Mouse (Mus musculus): ENCODE data around the gene Chst3. TPM values are rescaled to one million over a fixed set of nuclear protein-coding genes. Genes with fewer than 3 reads are reported as not detected.
"Not testable (repeated sequence)": the region's sequence is repeated elsewhere in the genome, so short reads cannot be mapped to it uniquely, and the experiment has no call there.

Chst3 gene
- total and polyA plus RNA-seq, 2 experiments from 2014 or later, result 0.89 to 7.2 TPM

DNA sequence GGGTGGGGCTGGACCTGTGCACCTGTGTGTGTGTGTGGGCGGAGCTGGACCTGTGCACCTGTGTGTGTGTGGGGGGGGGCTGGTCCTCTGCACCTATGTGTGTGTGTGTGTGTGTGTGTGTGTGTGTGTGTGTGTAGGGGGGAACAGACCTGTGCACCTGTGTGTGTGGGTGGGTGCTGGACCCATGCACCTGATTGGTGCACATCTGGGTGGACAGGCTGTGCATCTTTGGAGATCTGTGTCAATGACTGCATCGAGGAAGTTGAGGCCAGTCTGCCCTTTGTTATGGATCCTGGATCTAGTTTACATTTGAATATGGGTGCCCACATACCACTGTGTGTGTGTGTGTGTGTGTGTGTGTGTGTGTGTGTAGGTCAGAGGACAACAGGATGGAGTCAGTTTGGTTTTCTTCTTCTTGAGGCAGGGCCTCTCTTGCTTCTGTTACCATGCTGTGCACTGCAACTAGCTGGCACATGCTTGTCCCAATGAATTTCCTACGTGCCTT lies 77.4 kb downstream of the Chst3 start:
- no peak for TF ChIP-seq CTCF (IDR thresholded peaks at IDR 0.05; ENCODE audit: low read depth)
- Histone ChIP-seq H3K4me3 (ENCODE audit: low read length) (no peak overlapping the region), H3K36me3 (ENCODE audit: insufficient read depth, low read length) (no peaks in the 10 kb centered on the region), H3K9me3 (ENCODE audit: low read length) (no peaks in the 10 kb centered on the region), H3K4me1 (ENCODE audit: insufficient read depth, low read length) (no peaks in the 10 kb centered on the region), H3K27ac (no peak overlapping the region), H3K4me2 (ENCODE audit: low read depth, low read length) (no peak overlapping the region), H3K27me3 (ENCODE audit: insufficient read depth, low read length) (no peaks in the 10 kb centered on the region), H3K9ac (replicated peaks; ENCODE audit: low read length) (no peak overlapping the region)
- 87% methylated on average over 3 of the region's 3 CpGs for WGBS
- DNase-seq (ENCODE audit: low spot score) (no peak), ATAC-seq (no peak; the same call in 1 of the 2 replicates)

DNA sequence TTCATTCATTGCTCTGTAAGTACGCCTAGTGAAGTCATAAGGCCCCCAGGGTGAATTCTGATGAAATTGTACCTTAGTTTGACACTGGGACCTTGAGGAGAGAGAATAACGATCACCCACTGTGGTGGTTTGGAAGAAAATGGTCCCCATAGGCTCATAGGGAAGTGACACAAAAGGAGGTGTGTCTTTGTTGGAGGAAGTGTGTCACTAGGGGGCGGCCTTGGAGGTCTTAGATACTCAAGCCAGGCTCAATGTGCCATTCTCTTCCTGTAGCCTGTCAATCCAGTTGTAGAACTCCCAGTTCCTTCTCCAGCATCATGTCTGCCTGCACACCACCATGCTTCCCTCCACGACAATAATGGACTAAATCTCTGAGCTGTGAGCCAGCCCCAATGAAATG lies 78.3 kb downstream of the Chst3 start:
- no peak for TF ChIP-seq CTCF (IDR thresholded peaks at IDR 0.05; ENCODE audit: low read depth)
- ATAC-seq (no peak), DNase-seq (ENCODE audit: low spot score) (no peak)
- Histone ChIP-seq H3K9ac (replicated peaks; ENCODE audit: low read length) (no peak overlapping the region), H3K27me3 (ENCODE audit: insufficient read depth, low read length) (no peaks in the 10 kb centered on the region), H3K4me1 (ENCODE audit: insufficient read depth, low read length) (no peaks in the 10 kb centered on the region), H3K4me3 (ENCODE audit: low read length) (no peak overlapping the region), H3K9me3 (ENCODE audit: low read length) (no peaks in the 10 kb centered on the region), H3K27ac (no peak overlapping the region), H3K36me3 (ENCODE audit: insufficient read depth, low read length) (no peaks in the 10 kb centered on the region), H3K4me2 (ENCODE audit: low read depth, low read length) (no peak overlapping the region)
- 95% methylated on average over 4 of the region's 4 CpGs for WGBS

DNA sequence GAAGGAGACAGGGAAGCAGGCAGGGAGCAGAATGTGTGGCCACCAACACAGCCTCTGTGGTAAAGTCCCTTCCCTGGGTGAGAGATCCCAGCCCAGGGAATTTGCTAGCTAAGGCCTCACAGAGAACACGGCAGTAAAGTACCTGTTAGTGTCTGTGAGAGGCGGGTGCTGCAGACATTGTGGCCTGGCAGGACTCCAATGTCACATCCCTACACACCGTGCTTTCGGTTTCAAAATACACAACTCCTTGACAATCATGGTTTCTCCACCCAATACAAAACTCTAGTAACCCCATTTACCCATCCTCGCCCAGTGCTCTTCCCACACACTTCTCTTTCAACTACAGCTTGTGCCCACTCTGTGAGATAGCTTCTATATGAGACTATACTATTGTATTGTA lies 80.4 kb downstream of the Chst3 start:
- no peaks in the 10 kb centered on the region for H3K9me3 ChIP-seq (ENCODE audit: low read length)
- no peak overlapping the region for H3K4me2 ChIP-seq (ENCODE audit: low read depth, low read length)
- H3K9ac ChIP-seq (replicated peaks; ENCODE audit: low read length), result no peak overlapping the region
- no peak for TF ChIP-seq CTCF (IDR thresholded peaks at IDR 0.05; ENCODE audit: low read depth)
- H3K27me3 ChIP-seq (ENCODE audit: insufficient read depth, low read length), result no peaks in the 10 kb centered on the region
- DNase-seq (ENCODE audit: low spot score) (no peak), ATAC-seq (no peak)
- no peak overlapping the region for H3K27ac ChIP-seq
- no peak overlapping the region for H3K4me3 ChIP-seq (ENCODE audit: low read length)
- no peaks in the 10 kb centered on the region for H3K36me3 ChIP-seq (ENCODE audit: insufficient read depth, low read length)
- H3K4me1 ChIP-seq (ENCODE audit: insufficient read depth, low read length), result no peaks in the 10 kb centered on the region
- 89% methylated on average over 5 of the region's 5 CpGs for WGBS

DNA sequence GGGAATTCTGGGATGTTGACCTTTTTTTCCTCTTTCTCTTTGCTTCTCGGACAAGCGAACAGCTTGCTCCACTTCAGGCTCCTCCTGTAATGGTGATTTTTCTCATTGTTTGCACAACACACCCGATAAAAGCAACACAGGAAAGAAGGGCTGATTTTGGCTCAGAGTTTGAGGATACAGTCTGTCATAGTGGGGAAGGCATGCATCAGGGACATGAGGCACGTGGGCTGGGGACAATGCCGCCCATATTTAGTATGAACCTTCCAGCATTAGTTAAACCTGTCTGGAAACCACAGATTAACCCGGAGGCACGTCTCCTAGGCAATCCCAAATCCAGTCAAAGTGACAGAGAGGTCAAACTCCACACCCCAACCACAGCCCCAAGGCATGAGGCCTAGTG lies 82.1 kb downstream of the Chst3 start:
- Histone ChIP-seq H3K27ac (no peak overlapping the region; the same call in 1 of the 2 replicates), H3K4me2 (ENCODE audit: low read depth, low read length) (no peak overlapping the region), H3K27me3 (ENCODE audit: insufficient read depth, low read length) (no peaks in the 10 kb centered on the region), H3K9me3 (ENCODE audit: low read length) (no peaks in the 10 kb centered on the region), H3K4me3 (ENCODE audit: low read length) (no peak overlapping the region), H3K36me3 (ENCODE audit: insufficient read depth, low read length) (peaks cover 7% of the 10 kb centered on the region), H3K9ac (replicated peaks; ENCODE audit: low read length) (no peak overlapping the region), H3K4me1 (ENCODE audit: insufficient read depth, low read length) (no peaks in the 10 kb centered on the region)
- ATAC-seq (no peak), DNase-seq (ENCODE audit: low spot score) (no peak)
- TF ChIP-seq CTCF (IDR thresholded peaks at IDR 0.05; ENCODE audit: low read depth), result no peak
- WGBS, result 62% methylated on average over 7 of the region's 7 CpGs

DNA sequence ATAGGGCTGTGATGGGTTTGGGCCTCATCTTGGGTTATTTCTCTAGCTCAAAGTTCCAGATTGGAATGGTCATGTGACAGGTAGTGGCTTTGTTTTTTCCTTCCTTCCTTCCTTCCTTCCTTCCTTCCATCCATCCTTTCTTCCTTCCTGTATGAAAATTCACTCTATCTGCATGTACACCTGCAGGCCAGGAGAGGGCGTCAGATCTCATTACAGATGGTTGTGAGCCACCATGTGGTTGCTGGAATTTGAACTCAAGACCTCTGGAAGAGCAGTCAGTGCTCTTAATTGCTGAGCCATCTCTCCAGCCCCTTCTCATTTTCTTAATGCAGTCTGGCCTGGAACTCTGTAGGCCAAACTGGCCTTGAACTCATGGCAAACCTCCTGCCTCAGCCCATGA lies 83.0 kb downstream of the Chst3 start:
- H3K4me1 ChIP-seq (ENCODE audit: insufficient read depth, low read length); H3K4me2 ChIP-seq (ENCODE audit: low read depth, low read length); H3K4me3 ChIP-seq (ENCODE audit: low read length); ATAC-seq; H3K9me3 ChIP-seq (ENCODE audit: low read length); H3K9ac ChIP-seq (replicated peaks; ENCODE audit: low read length); DNase-seq (ENCODE audit: low spot score); H3K27ac ChIP-seq; H3K27me3 ChIP-seq (ENCODE audit: insufficient read depth, low read length): not testable (repeated sequence)
- TF ChIP-seq CTCF (IDR thresholded peaks at IDR 0.05; ENCODE audit: low read depth), result peak; percentile 42
- H3K36me3 ChIP-seq (ENCODE audit: insufficient read depth, low read length), result peaks cover 15% of the 10 kb centered on the region
- WGBS, result 38% methylated on average over 1 of the region's 1 CpGs

DNA sequence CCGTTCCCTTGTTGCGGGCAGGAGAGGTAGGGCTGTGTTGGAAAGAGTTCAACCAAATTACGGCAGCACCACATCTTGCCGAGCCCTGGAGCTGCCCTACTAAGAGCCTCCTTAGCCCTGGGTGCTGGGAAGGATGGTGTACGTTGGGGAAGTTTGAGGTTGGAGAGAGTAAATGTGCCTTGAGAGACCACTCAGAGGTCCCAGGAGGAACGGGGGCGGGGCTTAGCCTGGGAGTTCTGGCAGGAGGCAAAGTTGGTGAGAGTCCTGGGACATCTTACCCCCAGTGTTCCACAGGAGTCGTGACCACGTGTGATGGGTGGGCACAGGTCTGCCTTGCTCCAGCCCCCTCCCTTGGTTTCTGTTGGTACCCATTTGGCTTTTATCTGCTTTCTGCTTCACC lies 84.9 kb downstream of the Chst3 start:
- Histone ChIP-seq H3K9me3 (ENCODE audit: low read length) (no peaks in the 10 kb centered on the region), H3K36me3 (ENCODE audit: insufficient read depth, low read length) (peaks cover 31% of the 10 kb centered on the region), H3K4me3 (ENCODE audit: low read length) (no peak overlapping the region), H3K27me3 (ENCODE audit: insufficient read depth, low read length) (no peaks in the 10 kb centered on the region), H3K9ac (replicated peaks; ENCODE audit: low read length) (no peak overlapping the region), H3K4me2 (ENCODE audit: low read depth, low read length) (no peak overlapping the region), H3K4me1 (ENCODE audit: insufficient read depth, low read length) (no peaks in the 10 kb centered on the region), H3K27ac (no peak overlapping the region)
- TF ChIP-seq CTCF (IDR thresholded peaks at IDR 0.05; ENCODE audit: low read depth), result no peak
- no peak for DNase-seq (ENCODE audit: low spot score)
- WGBS, result 49% methylated on average over 9 of the region's 9 CpGs
- ATAC-seq, result no peak

DNA sequence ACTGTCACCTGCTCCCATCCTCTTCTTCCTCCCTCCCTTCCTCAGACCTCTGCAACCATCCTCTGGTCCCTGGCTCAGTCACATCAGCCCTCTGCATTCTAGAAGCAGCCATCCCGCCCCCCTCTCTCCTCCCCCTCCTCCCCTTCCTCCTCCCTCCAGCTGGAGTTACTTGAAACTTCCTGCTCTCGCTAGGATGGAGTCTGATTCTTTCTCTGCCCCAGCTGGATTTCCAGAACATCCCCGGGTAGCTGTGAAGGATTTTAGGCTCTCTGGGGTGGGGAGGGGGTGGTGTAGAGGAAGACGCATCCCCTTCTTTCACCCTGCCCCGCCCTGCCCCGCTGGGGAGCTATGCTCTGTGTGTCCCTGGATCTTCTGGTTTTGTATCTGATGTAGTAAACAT lies 85.6 kb downstream of the Chst3 start:
- no peaks in the 10 kb centered on the region for H3K9me3 ChIP-seq (ENCODE audit: low read length)
- DNase-seq (ENCODE audit: low spot score) (no peak), ATAC-seq (no peak)
- no peaks in the 10 kb centered on the region for H3K4me1 ChIP-seq (ENCODE audit: insufficient read depth, low read length)
- no peak overlapping the region for H3K9ac ChIP-seq (replicated peaks; ENCODE audit: low read length)
- no peak overlapping the region for H3K4me2 ChIP-seq (ENCODE audit: low read depth, low read length)
- no peaks in the 10 kb centered on the region for H3K27me3 ChIP-seq (ENCODE audit: insufficient read depth, low read length)
- no peak for TF ChIP-seq CTCF (IDR thresholded peaks at IDR 0.05; ENCODE audit: low read depth)
- no peak overlapping the region for H3K4me3 ChIP-seq (ENCODE audit: low read length)
- H3K36me3 ChIP-seq (ENCODE audit: insufficient read depth, low read length), result peaks cover 34% of the 10 kb centered on the region
- 45% methylated on average over 6 of the region's 6 CpGs for WGBS
- no peak overlapping the region for H3K27ac ChIP-seq

Small RNA genes lying within 50 kb of the gene (microRNA-seq; reads per million reads assigned to microRNA genes)
- gene Gm22117, result 0 reads per million in 2 experiments

Other genes starting within 250 kb of the Chst3 start
- 10.6 and 11.5 TPM in 2 replicates for gene Ascc1, start 216.5 kb downstream of the Chst3 start, total RNA-seq (2014; rRNA removed)
- gene Ascc1, start 216.5 kb downstream of the Chst3 start, polyA plus RNA-seq (2015; fragmentation: Nextera tagmentation; extraction: Ambion mirVana), result 41.8 and 42.9 TPM in 2 replicates
- 62.6 and 70.1 TPM in 2 replicates for gene Anapc16, start 216.1 kb downstream of the Chst3 start, total RNA-seq (2014; rRNA removed)
- gene Anapc16, start 216.1 kb downstream of the Chst3 start, polyA plus RNA-seq (2015; fragmentation: Nextera tagmentation; extraction: Ambion mirVana), result 132 and 133 TPM in 2 replicates
- 283 and 297 TPM in 2 replicates for gene Spock2, start 113.0 kb downstream of the Chst3 start, total RNA-seq (2014; rRNA removed)
- 98.0 and 106 TPM in 2 replicates for gene Spock2, start 113.0 kb downstream of the Chst3 start, polyA plus RNA-seq (2015; fragmentation: Nextera tagmentation; extraction: Ambion mirVana)
- 768 and 845 TPM in 2 replicates for gene Psap, start 58.4 kb upstream of the Chst3 start, total RNA-seq (2014; rRNA removed)
- gene Psap, start 58.4 kb upstream of the Chst3 start, polyA plus RNA-seq (2015; fragmentation: Nextera tagmentation; extraction: Ambion mirVana), result 277 and 281 TPM in 2 replicates
- 19.2 and 43.1 TPM in 2 replicates for gene Vsir, start 127.6 kb upstream of the Chst3 start, total RNA-seq (2014; rRNA removed)
- 1.9 and 4.8 TPM in 2 replicates for gene Vsir, start 127.6 kb upstream of the Chst3 start, polyA plus RNA-seq (2015; fragmentation: Nextera tagmentation; extraction: Ambion mirVana)
- gene Gm17455, start 180.5 kb upstream of the Chst3 start, total RNA-seq (2014; rRNA removed), result 2.4 and 19.4 TPM in 2 replicates
- gene Gm17455, start 180.5 kb upstream of the Chst3 start, polyA plus RNA-seq (2015; fragmentation: Nextera tagmentation; extraction: Ambion mirVana), result 8.9 and 12.4 TPM in 2 replicates